Mouse (Mus musculus) stomach, postnatal 0 days (tissue): ENCODE results near the gene Adnp.
A peak's percentile ranks its signal among the peaks of the same experiment; 100 is the strongest.

ENCODE experiments used
- CTCF ChIP-seq: IDR thresholded peaks from 2 replicates; pipeline ENCODE4 v1.5.1; 2016; ENCODE audit warnings: antibody characterized with exemption, low read depth, mild to moderate bottlenecking, moderate library complexity
- EP300 ChIP-seq: optimal IDR thresholded peaks from 2 replicates; pipeline ENCODE3; 2016; ENCODE audit warnings: antibody characterized with exemption

GRCm38 (mm10) chr2:168250270-168250669, 43.4 kb upstream of the Adnp start:
- TF ChIP-seq EP300 (no peak), CTCF (peak; percentile 95)
